Mouse (Mus musculus): ENCODE measurements around the gene Cdkal1.

- no peak for TF ChIP-seq CTCF (conservative IDR thresholded peaks at IDR 0.05; ENCODE audit: insufficient read depth, insufficient read length, low read depth, low read length)
- TF ChIP-seq POLR2A (IDR thresholded peaks at IDR 0.05; ENCODE audit: low read depth, low read length) = no peak
Observed at GRCm38 (mm10) chr13:29819147-29819546, 36.3 kb downstream of the Cdkal1 start.
